Mouse (Mus musculus): Measurements from ENCODE around the gene Catsper4. TPM values are rescaled to one million over a fixed set of nuclear protein-coding genes. Genes with fewer than 3 reads are reported as not detected.

Gene Catsper4
- polyA plus RNA-seq, 1 experiment, result not detected

DNA sequence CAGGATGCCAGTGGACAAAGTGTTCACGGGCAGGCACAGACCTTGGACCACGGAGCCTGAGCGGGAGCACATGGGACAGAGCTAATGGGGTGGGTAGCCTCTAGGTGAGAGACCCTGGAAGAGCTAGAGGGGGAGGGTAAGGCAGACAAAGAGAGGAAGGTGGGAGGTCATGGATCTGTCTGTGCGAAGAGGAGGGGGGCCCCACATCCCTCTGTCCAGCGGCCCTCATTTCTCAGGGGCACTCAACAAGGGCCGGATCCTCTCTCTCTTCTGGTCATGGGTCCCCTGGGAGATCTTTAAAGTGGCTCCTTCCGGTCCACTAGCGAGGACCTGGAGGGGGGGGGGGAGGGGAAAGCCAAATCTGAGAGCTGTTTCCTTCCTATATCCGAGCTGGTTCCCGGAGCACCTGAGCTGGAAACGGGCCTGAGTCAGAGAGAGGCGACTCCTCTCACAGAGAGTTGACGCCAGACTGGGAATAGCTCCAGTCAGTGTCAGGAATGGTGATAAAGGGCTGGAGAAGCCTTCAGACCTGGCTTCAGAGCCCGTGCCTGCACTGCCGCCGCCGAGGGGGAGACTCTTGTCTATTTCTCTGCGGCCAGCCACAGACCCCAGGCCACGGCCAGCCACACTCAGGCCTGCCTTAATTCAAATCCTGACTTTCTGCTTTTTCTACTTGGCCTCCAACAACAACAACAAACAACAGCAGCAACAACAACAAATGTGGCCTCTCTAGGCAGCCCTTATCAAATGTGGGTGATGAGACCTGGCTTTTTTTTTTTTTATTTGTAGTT, 29.4 kb upstream of the Catsper4 start:
- no peak overlapping the region for H3K27ac ChIP-seq (ENCODE audit: insufficient read depth, low read length)
- peaks cover 11% of the 10 kb centered on the region for H3K4me1 ChIP-seq (ENCODE audit: control insufficient read depth, insufficient read depth, low read length)
- no peaks in the 10 kb centered on the region for H3K36me3 ChIP-seq (ENCODE audit: control insufficient read depth, insufficient read depth, low read length, poor library complexity, severe bottlenecking)
- no peaks in the 10 kb centered on the region for H3K9me3 ChIP-seq (replicated peaks; ENCODE audit: control insufficient read depth, insufficient read depth, low read length, poor library complexity, severe bottlenecking)
- no peak overlapping the region for H3K4me3 ChIP-seq (ENCODE audit: low read depth, low read length)
- TF ChIP-seq CTCF (IDR thresholded peaks at IDR 0.05; ENCODE audit: low read depth, low read length) (no peak), POLR2A (IDR thresholded peaks at IDR 0.05; ENCODE audit: insufficient read depth, low read length) (no peak), EP300 (IDR thresholded peaks at IDR 0.05; ENCODE audit: insufficient read depth, low read depth, low read length) (no peak)
- no peaks in the 10 kb centered on the region for H3K27me3 ChIP-seq (ENCODE audit: control insufficient read depth, insufficient read depth, low read length, poor library complexity, severe bottlenecking)
- no peak overlapping the region; the same call in 1 of the 2 replicates for H3K9ac ChIP-seq (ENCODE audit: low read depth, poor library complexity, severe bottlenecking)

DNA sequence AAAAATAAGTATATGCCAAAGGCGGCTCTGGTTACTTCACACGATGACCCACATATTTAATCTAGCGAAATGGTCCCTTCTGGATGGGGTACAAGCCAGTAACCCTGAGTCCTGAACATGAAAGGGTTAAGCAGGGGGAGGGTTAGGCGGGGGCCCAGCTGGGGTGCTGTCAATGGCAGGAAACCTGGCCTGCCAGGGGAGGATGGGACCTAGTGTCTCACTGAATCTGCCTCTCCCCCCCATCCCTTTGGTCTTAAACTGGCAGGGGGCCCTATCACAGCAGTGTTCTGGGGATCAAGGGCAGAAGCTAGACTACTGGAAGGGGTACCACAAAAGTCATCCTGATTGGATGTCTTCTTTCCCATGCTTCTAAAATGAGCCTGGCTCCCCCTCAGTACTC, 28.7 kb upstream of the Catsper4 start:
- Histone ChIP-seq H3K27ac (ENCODE audit: insufficient read depth, low read length) (no peak overlapping the region), H3K4me1 (ENCODE audit: control insufficient read depth, insufficient read depth, low read length) (peaks cover 11% of the 10 kb centered on the region), H3K9me3 (replicated peaks; ENCODE audit: control insufficient read depth, insufficient read depth, low read length, poor library complexity, severe bottlenecking) (no peaks in the 10 kb centered on the region), H3K4me3 (ENCODE audit: low read depth, low read length) (no peak overlapping the region), H3K36me3 (ENCODE audit: control insufficient read depth, insufficient read depth, low read length, poor library complexity, severe bottlenecking) (no peaks in the 10 kb centered on the region), H3K9ac (ENCODE audit: low read depth, poor library complexity, severe bottlenecking) (no peak overlapping the region), H3K27me3 (ENCODE audit: control insufficient read depth, insufficient read depth, low read length, poor library complexity, severe bottlenecking) (peaks cover 4% of the 10 kb centered on the region; the same call in 1 of the 2 replicates)
- no peak for TF ChIP-seq POLR2A (IDR thresholded peaks at IDR 0.05; ENCODE audit: insufficient read depth, low read length)
- no peak for TF ChIP-seq CTCF (IDR thresholded peaks at IDR 0.05; ENCODE audit: low read depth, low read length)
- no peak for TF ChIP-seq EP300 (IDR thresholded peaks at IDR 0.05; ENCODE audit: insufficient read depth, low read depth, low read length)

DNA sequence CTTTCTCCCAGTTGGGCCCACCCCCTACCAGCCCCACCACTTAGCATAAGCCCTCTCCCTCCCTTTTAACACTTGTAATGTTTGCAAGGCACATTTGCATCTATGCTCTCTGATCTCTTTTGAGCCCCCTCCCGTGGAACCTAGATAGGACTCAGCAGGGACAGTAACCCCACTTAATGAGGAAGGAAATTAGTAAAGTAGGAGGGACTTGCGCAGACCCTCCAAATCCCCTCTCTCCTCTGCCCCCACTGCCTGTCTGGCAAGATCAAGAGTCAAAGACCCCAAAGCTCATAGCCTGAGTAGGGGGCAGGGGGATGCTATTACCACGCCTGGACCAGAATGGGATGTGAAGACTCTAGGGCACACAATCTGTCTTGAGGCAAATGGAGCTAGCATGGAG, 27.7 kb upstream of the Catsper4 start:
- Histone ChIP-seq H3K27ac (ENCODE audit: insufficient read depth, low read length) (no peak overlapping the region), H3K36me3 (ENCODE audit: control insufficient read depth, insufficient read depth, low read length, poor library complexity, severe bottlenecking) (no peaks in the 10 kb centered on the region), H3K4me3 (ENCODE audit: low read depth, low read length) (no peak overlapping the region), H3K27me3 (ENCODE audit: control insufficient read depth, insufficient read depth, low read length, poor library complexity, severe bottlenecking) (peaks cover 9% of the 10 kb centered on the region), H3K9ac (ENCODE audit: low read depth, poor library complexity, severe bottlenecking) (no peak overlapping the region), H3K4me1 (ENCODE audit: control insufficient read depth, insufficient read depth, low read length) (peaks cover 11% of the 10 kb centered on the region), H3K9me3 (replicated peaks; ENCODE audit: control insufficient read depth, insufficient read depth, low read length, poor library complexity, severe bottlenecking) (no peaks in the 10 kb centered on the region)
- TF ChIP-seq EP300 (IDR thresholded peaks at IDR 0.05; ENCODE audit: insufficient read depth, low read depth, low read length) (no peak), CTCF (IDR thresholded peaks at IDR 0.05; ENCODE audit: low read depth, low read length) (no peak), POLR2A (IDR thresholded peaks at IDR 0.05; ENCODE audit: insufficient read depth, low read length) (no peak)

GRCm38 (mm10) chr4:134253722-134254324, 26.6 kb upstream of the Catsper4 start, which contains the start of gene Grrp1:
Grrp1 (minus strand) TSS chr4:134254106.
- TF ChIP-seq CTCF (IDR thresholded peaks at IDR 0.05; ENCODE audit: low read depth, low read length) (no peak), POLR2A (IDR thresholded peaks at IDR 0.05; ENCODE audit: insufficient read depth, low read length) (no peak), EP300 (IDR thresholded peaks at IDR 0.05; ENCODE audit: insufficient read depth, low read depth, low read length) (no peak)
- H3K4me1 ChIP-seq (ENCODE audit: control insufficient read depth, insufficient read depth, low read length), result peaks cover 11% of the 10 kb centered on the region

DNA sequence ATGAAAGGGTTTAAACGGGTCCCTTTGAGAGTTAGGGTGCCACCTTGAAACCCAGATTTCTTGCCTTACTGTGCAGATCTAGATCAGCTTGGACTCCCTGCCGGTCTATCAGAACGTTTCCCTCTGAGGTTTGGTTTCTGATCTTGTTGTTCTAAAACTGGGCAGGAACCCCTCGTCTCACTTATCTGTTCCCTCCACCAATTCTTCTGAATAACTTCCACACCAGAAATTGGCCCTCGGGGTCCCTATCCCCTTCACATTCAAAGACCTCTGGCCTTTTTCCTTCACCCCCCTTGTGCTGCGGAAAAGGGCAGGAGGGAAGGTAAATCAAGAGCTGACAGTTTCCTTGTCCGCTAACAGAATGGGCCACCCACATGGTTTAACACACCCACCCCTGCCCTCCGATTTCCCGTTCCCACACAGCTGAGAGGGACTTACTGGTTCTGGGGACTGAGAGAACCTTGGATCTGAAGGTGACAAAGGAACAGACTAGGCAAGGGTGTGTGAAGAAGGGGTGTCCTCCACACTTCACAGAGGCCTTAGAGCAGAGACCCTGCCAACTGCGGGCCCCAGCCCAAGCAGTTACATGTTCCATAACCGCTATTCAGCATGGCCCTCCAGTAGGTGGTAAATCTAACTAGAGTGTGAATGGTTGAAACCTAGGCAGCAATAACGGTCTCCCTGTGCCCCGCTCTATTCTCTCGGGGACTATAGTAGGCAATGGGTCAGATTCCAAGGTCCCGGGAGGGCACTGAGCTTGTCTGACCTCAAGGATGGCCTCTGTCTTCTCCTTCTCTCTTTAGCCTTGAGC, 25.9 kb upstream of the Catsper4 start:
- Histone ChIP-seq H3K4me1 (ENCODE audit: control insufficient read depth, insufficient read depth, low read length) (peaks cover 11% of the 10 kb centered on the region), H3K4me3 (ENCODE audit: low read depth, low read length) (no peak overlapping the region), H3K27me3 (ENCODE audit: control insufficient read depth, insufficient read depth, low read length, poor library complexity, severe bottlenecking) (peaks cover 9% of the 10 kb centered on the region), H3K27ac (ENCODE audit: insufficient read depth, low read length) (no peak overlapping the region), H3K9me3 (replicated peaks; ENCODE audit: control insufficient read depth, insufficient read depth, low read length, poor library complexity, severe bottlenecking) (no peaks in the 10 kb centered on the region), H3K36me3 (ENCODE audit: control insufficient read depth, insufficient read depth, low read length, poor library complexity, severe bottlenecking) (no peaks in the 10 kb centered on the region), H3K9ac (ENCODE audit: low read depth, poor library complexity, severe bottlenecking) (no peak overlapping the region)
- TF ChIP-seq CTCF (IDR thresholded peaks at IDR 0.05; ENCODE audit: low read depth, low read length), result no peak
- no peak for TF ChIP-seq EP300 (IDR thresholded peaks at IDR 0.05; ENCODE audit: insufficient read depth, low read depth, low read length)
- no peak for TF ChIP-seq POLR2A (IDR thresholded peaks at IDR 0.05; ENCODE audit: insufficient read depth, low read length)

More at GRCm38 (mm10) chr4:134253722-134254324, 26.6 kb upstream of the Catsper4 start, which contains the start of gene Grrp1:
- peaks cover 9% of the 10 kb centered on the region for H3K27me3 ChIP-seq (ENCODE audit: control insufficient read depth, insufficient read depth, low read length, poor library complexity, severe bottlenecking)
- no peaks in the 10 kb centered on the region for H3K9me3 ChIP-seq (replicated peaks; ENCODE audit: control insufficient read depth, insufficient read depth, low read length, poor library complexity, severe bottlenecking)
- no peak within 1 kb of the TSS for H3K4me3 ChIP-seq (ENCODE audit: low read depth, low read length)
- H3K36me3 ChIP-seq (ENCODE audit: control insufficient read depth, insufficient read depth, low read length, poor library complexity, severe bottlenecking), result no peaks in the 10 kb centered on the region
- H3K9ac ChIP-seq (ENCODE audit: low read depth, poor library complexity, severe bottlenecking), result no peak within 1 kb of the TSS
- no peak within 1 kb of the TSS for H3K27ac ChIP-seq (ENCODE audit: insufficient read depth, low read length)

Measured in ES-Bruce4 (cell line).